Mouse (Mus musculus): ENCODE results near the gene Cd79b.
"Not testable (repeated sequence)": the region's sequence is repeated elsewhere in the genome, so short reads cannot be mapped to it uniquely, and the experiment has no call there.

Cd79b gene

GRCm38 (mm10) chr11:106314333-106314812, at the start of gene Cd79b:
Cd79b (minus strand) TSS chr11:106314762.
- no peak for DNase-seq

- peak; percentile 47 to 54 for DNase-seq
Measured at GRCm38 (mm10) chr11:106359350-106359749, 44.8 kb upstream of the Cd79b start.

GRCm38 (mm10) chr11:106355382-106356128, 41.0 kb upstream of the Cd79b start:
- DNase-seq, result no peak

GRCm38 (mm10) chr11:106354181-106354580, 39.6 kb upstream of the Cd79b start:
- DNase-seq, result no peak

GRCm38 (mm10) chr11:106353188-106353587, 38.6 kb upstream of the Cd79b start, which contains the start of gene Scn4a:
Scn4a (minus strand) TSS chr11:106353288.
- no peak for DNase-seq

GRCm38 (mm10) chr11:106351941-106352340, 37.4 kb upstream of the Cd79b start:
- DNase-seq, result no peak

GRCm38 (mm10) chr11:106351253-106351652, 36.7 kb upstream of the Cd79b start:
- DNase-seq, result no peak

GRCm38 (mm10) chr11:106350853-106351252, 36.3 kb upstream of the Cd79b start:
- peak; percentile 39 to 53 for DNase-seq

GRCm38 (mm10) chr11:106349772-106350171, 35.2 kb upstream of the Cd79b start:
- no peak for DNase-seq

- DNase-seq, result no peak
Measured at GRCm38 (mm10) chr11:106344910-106345309, 30.3 kb upstream of the Cd79b start.

GRCm38 (mm10) chr11:106340990-106341520, 26.5 kb upstream of the Cd79b start:
- DNase-seq, result no peak

GRCm38 (mm10) chr11:106339323-106339722, 24.8 kb upstream of the Cd79b start:
- DNase-seq, result not testable (repeated sequence)

- no peak for DNase-seq
Measured at GRCm38 (mm10) chr11:106338870-106339269, 24.3 kb upstream of the Cd79b start.

GRCm38 (mm10) chr11:106338029-106338428, 23.5 kb upstream of the Cd79b start:
- DNase-seq, result no peak

- no peak for DNase-seq
Measured at GRCm38 (mm10) chr11:106334066-106334465, 19.5 kb upstream of the Cd79b start.

- no peak for DNase-seq
Measured at GRCm38 (mm10) chr11:106332458-106332857, 17.9 kb upstream of the Cd79b start.

- peak; percentile 68 to 69 for DNase-seq
Measured at GRCm38 (mm10) chr11:106329682-106330081, 15.1 kb upstream of the Cd79b start.

- no peak for DNase-seq
Measured at GRCm38 (mm10) chr11:106329128-106329527, 14.6 kb upstream of the Cd79b start.

- DNase-seq, result peak in 1 of 2 experiments; percentile 36
Measured at GRCm38 (mm10) chr11:106328521-106328920, 14.0 kb upstream of the Cd79b start.

GRCm38 (mm10) chr11:106326475-106326874, 11.9 kb upstream of the Cd79b start:
- DNase-seq, result no peak

GRCm38 (mm10) chr11:106325566-106326206, 11.1 kb upstream of the Cd79b start:
- DNase-seq, result peak; percentile 83 to 88

- peak; percentile 79 to 86 for DNase-seq
Measured at GRCm38 (mm10) chr11:106324858-106325257, 10.3 kb upstream of the Cd79b start.

All from kidney, postnatal 4 days (tissue).